Mouse (Mus musculus) layer of hippocampus, adult 8-10 months (tissue): ENCODE measurements around the gene Edar. TPM values are rescaled to one million over a fixed set of nuclear protein-coding genes. Genes with fewer than 3 reads are reported as not detected.
A peak's percentile ranks its signal among the peaks of the same experiment; 100 is the strongest.

Source experiments
- DNase-seq, 2 experiments: peaks; one replicate each; pipeline ENCODE4 v3.0.0; 2022; ENCODE audit warnings: low spot score in 2 of 2
- total RNA-seq, 4 experiments: library from RNA; stranded (reverse); gene quantifications; 2 replicates each; pipeline ENCODE4 v1.2.4; 2022

Edar gene
- total RNA-seq, 4 experiments from 2014 or later: 0.12 to 0.35 (median 0.16) TPM; not detected in 1

GRCm38 (mm10) chr10:58651270-58652042 is 24.0 kb downstream of the Edar start:
- DNase-seq: no peak

- no peak for DNase-seq
Measured at GRCm38 (mm10) chr10:58648787-58649186, 26.7 kb downstream of the Edar start.

GRCm38 (mm10) chr10:58644671-58645070 is 30.8 kb downstream of the Edar start:
- DNase-seq: no peak

GRCm38 (mm10) chr10:58644194-58644593 is 31.3 kb downstream of the Edar start:
- no peak for DNase-seq

- DNase-seq: no peak
Measured at GRCm38 (mm10) chr10:58643001-58643400, 32.5 kb downstream of the Edar start.

GRCm38 (mm10) chr10:58641631-58642030 is 33.8 kb downstream of the Edar start:
- DNase-seq: no peak

- DNase-seq: no peak
Measured at GRCm38 (mm10) chr10:58640446-58641400, 34.7 kb downstream of the Edar start.

GRCm38 (mm10) chr10:58639291-58639690 is 36.2 kb downstream of the Edar start:
- DNase-seq: peak in 1 of 2 experiments; percentile 36

GRCm38 (mm10) chr10:58636431-58637080 is 38.9 kb downstream of the Edar start:
- DNase-seq: no peak

GRCm38 (mm10) chr10:58633507-58633906 is 41.9 kb downstream of the Edar start:
- no peak for DNase-seq

GRCm38 (mm10) chr10:58627569-58627968 is 47.9 kb downstream of the Edar start:
- peak; percentile 22 to 31 for DNase-seq

- DNase-seq: no peak
Measured at GRCm38 (mm10) chr10:58624848-58625711, 50.4 kb downstream of the Edar start.

GRCm38 (mm10) chr10:58619266-58619665 is 56.2 kb downstream of the Edar start:
- no peak for DNase-seq

- DNase-seq: no peak
Measured at GRCm38 (mm10) chr10:58618501-58619216, 56.8 kb downstream of the Edar start.

GRCm38 (mm10) chr10:58616565-58616964 is 58.9 kb downstream of the Edar start:
- DNase-seq: no peak

GRCm38 (mm10) chr10:58614601-58615000 is 60.9 kb downstream of the Edar start:
- DNase-seq: no peak

GRCm38 (mm10) chr10:58610484-58611261 is 64.8 kb downstream of the Edar start:
- no peak for DNase-seq

GRCm38 (mm10) chr10:58608858-58609257 is 66.6 kb downstream of the Edar start:
- DNase-seq: no peak

- no peak for DNase-seq
Measured at GRCm38 (mm10) chr10:58606356-58606755, 69.1 kb downstream of the Edar start.
